Mouse (Mus musculus): Measurements from ENCODE around the gene Zc3h12a. TPM values are rescaled to one million over a fixed set of nuclear protein-coding genes. Genes with fewer than 3 reads are reported as not detected.
A peak's percentile ranks its signal among the peaks of the same experiment; 100 is the strongest.

The Zc3h12a gene
- 1 to 10 TPM; 3.5 to 4.1 TPM for total RNA-seq (2021)

DNA sequence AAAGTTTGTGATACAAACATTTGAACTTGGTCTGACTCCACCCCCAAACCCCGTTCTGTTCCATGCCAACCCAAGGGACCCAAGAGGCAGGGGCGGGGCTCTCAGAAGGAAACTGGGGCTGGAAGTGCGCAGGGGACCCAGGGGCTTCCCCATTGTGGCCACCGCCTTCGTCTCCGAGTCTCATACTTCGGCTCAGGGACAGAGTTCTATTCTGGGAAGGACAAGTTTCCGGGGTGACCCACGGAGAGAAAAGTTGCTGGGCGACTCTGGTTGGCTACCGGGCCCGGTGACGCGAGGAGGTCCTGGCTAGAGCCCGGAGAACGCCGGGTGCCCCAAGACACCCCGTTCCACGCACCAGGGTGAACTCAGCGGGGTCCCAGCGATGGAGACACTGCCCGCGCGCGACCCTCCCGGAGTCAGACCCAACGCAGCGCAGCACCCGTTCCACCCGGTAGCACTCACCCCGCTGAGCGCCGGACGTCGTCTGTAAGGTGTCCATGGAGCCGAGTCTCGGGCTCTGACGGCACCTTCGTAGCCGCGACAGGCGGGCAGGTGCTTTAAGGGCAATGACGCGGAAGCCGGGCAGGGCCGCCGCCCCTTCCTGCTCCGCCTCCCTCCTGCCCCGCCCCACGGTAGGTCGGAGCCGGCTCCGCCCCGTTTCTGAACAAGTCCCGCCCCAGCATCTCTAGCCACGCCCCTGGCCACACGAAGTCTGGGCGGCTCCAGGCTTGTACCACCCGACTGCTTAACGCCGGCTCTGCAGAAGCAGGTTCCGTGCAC lies at the start of gene Zc3h12a:
Gene Zc3h12a (minus strand): TSS at position 536 of the 780 bp plus-strand sequence.
- intact Hi-C loops (cut with DNase I) = no loop called here
- peak; percentile 76 for DNase-seq (ENCODE audit: low spot score)

DNA sequence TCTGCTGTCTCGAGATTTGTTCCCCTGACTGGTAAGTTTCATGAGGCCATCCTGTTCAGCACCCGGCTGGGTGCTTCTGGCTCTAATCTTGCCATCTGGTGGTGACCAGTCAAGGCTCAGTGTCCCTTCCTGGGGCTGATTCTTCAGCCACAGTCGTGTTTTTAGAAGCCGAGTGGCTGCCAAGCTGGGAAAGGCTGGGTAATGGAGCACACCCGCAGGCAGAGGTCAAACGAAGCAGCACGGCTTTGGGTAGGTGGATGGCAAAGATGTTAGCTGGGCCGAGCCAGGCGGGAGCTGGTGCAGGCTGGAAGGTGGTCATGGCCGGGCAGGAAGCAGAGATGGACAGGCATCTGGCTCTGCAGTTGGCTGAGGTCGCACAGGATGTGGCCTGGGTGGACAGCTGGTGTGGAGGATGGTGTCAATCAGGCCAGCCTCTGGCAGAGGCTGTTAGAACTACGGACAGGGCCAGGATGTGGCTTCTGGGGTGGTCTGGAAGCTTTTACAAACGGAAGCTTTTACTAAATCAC lies 49.1 kb upstream of the Zc3h12a start:
- intact Hi-C loops (cut with DNase I) = no loop called here
- DNase-seq (ENCODE audit: low spot score) = no peak

DNA sequence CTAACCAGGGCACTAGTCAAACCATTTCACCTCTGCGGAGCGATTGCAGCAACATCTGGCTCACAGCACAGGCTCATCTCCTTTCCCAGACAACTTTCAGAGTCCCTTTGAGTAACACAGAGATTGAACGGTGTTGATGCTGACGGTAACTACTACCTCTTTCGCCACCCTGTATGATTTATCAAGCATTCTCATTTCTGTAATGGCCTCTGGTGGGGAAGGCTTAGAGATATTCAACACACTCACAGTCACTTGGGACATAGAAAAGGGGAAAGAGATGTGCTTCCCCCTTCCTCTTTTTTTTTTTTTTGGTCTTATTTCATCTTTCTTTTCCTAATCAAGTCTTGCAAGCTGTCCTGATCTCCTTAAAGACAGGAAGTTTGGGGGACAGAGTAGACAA lies 48.5 kb upstream of the Zc3h12a start:
- DNase-seq (ENCODE audit: low spot score) = no peak
- intact Hi-C loops (cut with DNase I) = no loop called here

DNA sequence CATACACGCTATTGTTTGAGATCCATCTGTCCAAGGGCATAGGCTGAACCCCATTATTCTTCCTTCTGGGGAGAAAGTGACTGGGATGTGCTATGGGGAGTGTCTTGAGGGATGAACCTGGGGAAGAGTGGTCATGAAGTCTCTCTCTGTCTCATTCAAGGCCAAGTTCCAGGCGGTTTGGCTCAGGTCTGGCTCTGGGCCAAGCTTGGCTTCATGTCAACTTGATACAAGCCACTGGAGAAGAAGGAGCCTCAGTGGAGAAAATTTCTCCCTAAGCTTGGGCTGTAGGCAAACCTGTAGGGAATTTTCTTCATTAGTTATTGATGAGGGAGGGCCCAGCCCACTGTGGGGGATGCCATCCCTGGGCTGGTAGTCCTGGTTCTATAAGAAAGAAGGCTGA lies 48.0 kb upstream of the Zc3h12a start:
- no peak for DNase-seq (ENCODE audit: low spot score)
- intact Hi-C loops (cut with DNase I) = no loop called here

DNA sequence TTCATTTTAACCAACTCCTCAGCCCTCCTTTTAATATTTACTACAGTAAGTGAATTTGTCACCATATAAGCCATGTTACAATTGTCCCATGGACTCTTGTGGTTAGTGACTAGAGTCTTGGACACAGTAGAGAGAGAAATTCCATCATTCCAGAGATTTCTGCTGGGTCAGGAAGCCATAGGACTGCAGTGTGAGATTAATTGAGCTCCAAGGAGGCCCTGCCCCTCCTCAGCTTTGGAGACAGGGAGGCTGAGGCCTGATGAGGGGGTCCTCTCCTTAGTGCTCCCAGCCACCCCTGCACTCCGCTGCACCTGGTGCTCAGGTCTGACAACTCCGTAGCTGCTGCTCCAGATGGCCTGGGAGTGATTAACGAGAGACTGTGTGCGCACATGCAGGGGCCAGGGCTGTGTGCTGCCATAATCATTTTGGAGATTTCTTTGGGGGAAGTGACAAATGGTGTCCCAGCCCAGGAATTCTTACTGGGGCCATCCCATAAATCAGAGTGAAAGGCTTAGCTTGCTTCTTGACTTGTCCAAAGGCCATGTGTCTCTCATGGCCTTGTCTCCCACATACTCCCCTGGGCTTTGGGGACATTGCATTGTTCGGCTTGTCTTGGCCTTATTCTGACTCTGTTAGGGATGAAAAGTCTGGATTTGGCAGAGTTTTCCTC lies 47.0 kb upstream of the Zc3h12a start:
- no peak for DNase-seq (ENCODE audit: low spot score)
- intact Hi-C loops (cut with DNase I) = no loop called here

DNA sequence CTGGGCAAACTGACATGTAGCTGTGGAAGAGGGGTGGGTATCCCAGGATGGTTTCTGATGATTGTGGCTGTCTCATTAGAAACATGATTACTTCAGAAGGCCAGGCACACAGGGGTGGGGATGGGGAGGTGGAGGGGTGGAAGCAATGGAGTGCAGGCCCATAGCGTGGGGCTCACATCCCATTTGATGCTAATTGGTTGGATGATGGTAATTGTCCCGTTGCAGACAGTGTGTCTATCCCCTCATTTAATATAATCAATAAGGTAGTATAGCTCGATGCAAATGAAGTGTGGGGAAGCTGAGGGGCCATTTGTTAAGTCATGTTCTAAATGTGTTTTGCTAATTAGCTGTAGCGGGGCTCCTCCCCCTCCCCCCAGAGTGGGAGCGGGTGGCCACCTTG lies 45.5 kb upstream of the Zc3h12a start:
- DNase-seq (ENCODE audit: low spot score) = no peak
- intact Hi-C loops (cut with DNase I) = no loop called here

DNA sequence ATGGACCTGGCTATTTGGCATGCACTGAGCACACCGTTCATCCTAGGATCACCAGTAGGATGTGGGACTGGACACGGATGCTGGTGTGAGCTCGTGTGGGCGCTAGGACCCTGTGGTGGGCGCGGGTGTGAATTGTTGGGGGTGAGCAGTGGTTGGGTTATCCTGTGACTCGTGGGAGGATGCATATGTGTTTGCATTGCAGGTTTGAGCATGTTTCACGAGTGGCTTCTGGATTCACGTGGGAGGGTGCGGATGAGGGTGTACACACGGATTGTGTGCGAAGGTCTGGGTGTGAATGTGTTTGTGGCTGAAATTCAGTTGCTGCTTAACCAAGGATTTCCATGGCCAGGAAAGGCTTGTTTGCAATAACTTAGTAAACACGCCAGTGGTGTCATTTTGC lies 45.1 kb upstream of the Zc3h12a start:
- DNase-seq (ENCODE audit: low spot score) = no peak
- intact Hi-C loops (cut with DNase I) = no loop called here

DNA sequence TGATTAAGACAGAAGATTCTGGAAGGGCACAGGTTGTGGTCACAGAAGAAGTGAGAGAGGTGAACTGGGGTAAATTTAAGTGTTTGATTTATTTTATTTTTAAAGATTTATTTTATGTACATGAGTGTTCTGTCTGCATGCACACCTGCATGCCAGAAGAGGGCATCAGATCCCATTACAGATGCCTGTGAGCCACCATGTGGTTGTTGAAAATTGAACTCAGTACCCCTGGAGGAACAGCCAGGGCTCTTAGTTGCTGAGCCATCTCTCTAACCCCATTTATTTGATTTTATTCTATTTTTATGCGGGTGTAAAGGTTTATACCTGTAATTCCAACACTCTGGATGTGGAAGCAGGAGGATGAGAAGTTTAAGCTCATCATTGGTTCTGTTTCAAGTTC lies 40.1 kb upstream of the Zc3h12a start:
- DNase-seq (ENCODE audit: low spot score) = no peak
- intact Hi-C loops (cut with DNase I) = loop anchor here (10.0 kb wide), 1 partner anchor 677 kb away; no protein-coding TSS in a partner anchor

DNA sequence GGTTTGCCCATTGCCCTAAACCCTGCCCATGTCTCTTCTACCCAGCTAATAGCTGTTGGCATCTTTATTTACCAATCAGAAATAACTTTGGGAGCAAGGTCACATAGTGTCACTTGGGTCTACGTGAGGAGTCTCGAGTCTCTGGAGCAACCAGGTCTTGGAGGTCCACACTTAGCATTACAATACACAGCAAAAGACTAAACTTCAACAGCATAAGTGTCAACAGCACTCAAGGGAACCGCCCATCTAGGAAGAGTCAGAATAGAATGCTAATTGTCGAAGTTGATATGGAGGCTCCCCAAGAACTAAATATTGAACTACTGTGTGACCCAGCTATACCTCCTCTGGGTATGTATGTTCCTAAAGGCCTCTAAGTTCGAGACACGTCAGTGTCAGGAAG lies 37.2 kb upstream of the Zc3h12a start:
- DNase-seq (ENCODE audit: low spot score) = no peak
- intact Hi-C loops (cut with DNase I) = loop anchor here (10.0 kb wide), 1 partner anchor 680 kb away; no protein-coding TSS in a partner anchor

DNA sequence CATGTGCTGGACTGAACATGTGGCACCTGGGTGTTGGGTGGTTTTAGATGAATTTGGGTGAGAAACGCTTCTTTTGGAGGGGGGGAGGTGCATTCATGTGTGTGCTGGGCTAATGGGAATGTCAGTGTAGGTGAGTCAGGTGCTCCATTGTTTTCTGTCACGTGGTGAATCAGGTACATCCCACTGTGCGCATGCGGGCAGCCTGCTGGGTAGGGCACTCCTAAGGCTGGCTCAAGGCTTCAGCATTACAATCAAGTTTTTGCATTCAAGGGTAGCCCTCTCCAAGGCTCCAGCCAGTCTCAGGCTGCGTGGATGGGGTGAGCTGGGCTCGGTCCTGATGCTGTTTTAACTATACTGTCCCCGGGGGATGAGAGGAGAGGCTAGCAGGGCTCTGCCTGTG lies 35.1 kb upstream of the Zc3h12a start:
- no peak for DNase-seq (ENCODE audit: low spot score)
- intact Hi-C loops (cut with DNase I) = loop anchor here (10.0 kb wide), 1 partner anchor 682 kb away; no protein-coding TSS in a partner anchor

DNA sequence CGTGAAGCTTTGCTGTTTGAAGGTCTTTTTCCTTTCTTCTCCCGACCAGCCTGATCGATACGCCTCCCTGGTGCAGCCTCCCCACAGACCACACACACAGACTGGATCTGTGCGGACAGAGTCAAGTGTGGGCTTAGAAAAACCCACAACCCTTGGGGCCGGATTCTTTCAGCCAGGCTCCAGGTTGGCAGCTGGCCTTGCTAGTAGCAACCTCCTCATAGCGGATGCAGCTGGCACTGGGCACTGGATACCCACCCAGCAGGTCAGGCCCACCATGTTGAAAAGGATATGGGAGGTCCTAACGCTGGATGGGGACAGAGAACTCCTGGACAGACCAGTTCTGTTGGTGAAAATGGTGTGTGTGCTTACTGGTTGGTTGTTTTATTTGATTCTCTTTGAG lies 33.8 kb upstream of the Zc3h12a start:
- intact Hi-C loops (cut with DNase I) = loop anchor here (10.0 kb wide), 1 partner anchor 683 kb away; no protein-coding TSS in a partner anchor
- no peak for DNase-seq (ENCODE audit: low spot score)

DNA sequence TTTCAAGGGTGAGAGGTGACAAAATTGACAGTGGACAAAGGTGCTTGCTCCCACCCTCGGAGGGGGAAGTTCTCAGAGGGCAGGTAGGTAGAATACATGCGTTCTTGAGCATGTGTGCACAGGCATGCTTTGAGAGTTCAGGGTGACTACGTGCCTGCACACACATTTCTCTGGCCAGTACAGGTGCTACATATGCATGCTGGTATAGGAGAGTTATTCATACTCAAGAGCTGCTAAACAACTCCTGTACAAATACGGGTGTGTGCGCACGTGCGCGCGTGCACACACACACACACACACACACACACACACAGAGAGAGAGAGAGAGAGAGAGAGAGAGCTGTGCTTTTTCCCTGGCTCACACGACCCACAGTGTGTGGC lies 33.3 kb upstream of the Zc3h12a start:
- no peak for DNase-seq (ENCODE audit: low spot score)
- intact Hi-C loops (cut with DNase I) = loop anchor here (1.0 to 10.0 kb wide), 2 partner anchors 684 to 801 kb away; no protein-coding TSS in a partner anchor

DNA sequence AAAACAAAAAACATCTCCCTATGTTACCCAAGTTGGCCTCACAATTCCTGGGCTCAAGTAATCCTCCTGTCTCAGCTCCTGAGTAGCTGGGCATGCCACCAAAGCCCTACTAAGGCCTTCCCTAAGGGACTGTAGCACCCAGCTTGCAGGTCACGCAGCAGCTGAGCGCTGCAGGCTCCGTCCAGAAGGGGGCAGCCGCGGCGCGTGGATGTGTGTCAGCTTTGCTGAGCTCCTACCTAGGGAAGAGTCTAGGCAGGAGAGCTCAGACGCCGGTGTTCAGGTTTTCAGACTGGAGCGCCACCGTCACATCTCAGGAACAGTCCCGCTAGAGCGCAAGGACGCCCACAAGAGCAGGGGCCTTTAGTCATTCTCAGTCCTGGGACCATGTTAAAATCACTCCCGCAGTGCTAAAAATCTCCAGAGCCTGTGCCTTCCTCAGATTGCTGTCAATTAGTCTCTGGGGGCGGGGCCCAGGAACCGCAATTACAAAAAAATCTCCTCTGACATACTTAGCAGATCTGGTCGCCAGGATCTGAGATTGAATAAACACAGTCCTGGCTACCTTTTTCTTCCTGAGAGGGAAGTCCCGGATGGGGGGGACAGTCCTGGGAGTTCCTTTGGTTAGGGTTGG lies 32.8 kb upstream of the Zc3h12a start:
- intact Hi-C loops (cut with DNase I) = loop anchor here (1.0 to 10.0 kb wide), 2 partner anchors 684 to 802 kb away; no protein-coding TSS in a partner anchor
- peak; percentile 50 for DNase-seq (ENCODE audit: low spot score)

DNA sequence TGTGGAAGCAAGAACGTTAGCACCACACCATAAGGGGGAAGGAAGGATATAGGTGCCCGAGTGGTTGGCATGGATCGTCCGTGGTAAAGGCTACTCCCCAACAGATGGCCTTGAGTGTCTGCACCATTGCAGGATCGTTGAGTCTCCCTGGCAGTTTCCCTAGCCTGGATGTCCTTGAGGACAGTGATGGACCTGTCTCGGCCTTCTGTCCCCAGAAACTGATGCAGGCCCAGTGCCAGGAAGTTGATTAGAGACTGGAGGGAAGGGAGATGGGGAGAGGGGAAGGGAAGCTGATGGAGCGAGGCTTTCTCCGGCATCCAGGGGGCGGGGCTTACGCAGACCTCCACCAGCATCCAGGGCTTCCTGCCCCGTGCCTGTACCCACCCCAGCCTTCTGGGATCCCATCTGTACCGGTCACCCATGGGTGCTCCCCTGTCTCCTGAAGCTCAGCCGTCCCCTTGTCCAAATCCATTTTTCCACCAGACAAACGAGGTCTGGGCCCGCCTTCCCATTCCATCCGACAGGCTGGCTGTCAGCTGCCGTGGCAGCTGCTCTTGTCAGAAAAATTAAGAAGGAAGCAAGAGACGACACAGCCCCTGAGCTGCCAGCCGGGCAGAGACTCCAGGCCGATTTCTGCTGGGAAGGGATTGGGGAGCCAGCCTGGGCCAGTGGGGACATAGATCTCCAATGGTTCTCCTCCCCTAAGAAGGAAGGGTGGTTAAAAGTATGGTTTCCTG lies 31.1 kb upstream of the Zc3h12a start:
- intact Hi-C loops (cut with DNase I) = loop anchor here (5.0 kb wide), 1 partner anchor 46 kb away; no protein-coding TSS in a partner anchor
- DNase-seq (ENCODE audit: low spot score) = no peak

DNA sequence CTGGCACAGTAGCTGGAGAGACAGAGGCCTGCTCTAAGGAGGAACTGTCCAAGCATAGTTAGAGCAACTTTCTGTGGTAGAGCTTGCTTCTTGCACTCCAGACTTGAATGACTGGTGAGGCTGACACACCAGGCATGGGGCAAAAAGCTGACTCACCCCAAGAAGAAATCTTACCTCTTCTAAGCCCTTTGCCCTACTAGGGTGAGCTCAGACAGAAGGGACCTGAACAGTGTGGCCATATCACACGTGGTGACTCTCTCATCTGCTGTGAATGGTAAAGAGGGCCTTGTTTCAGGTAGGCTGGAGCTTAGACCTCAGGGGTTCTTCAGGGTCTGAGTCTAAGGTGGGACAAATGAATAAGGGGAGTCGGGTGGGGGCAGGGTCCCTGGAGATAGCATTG lies 30.4 kb upstream of the Zc3h12a start:
- no peak for DNase-seq (ENCODE audit: low spot score)
- intact Hi-C loops (cut with DNase I) = loop anchor here (5.0 kb wide), 1 partner anchor 46 kb away; no protein-coding TSS in a partner anchor

DNA sequence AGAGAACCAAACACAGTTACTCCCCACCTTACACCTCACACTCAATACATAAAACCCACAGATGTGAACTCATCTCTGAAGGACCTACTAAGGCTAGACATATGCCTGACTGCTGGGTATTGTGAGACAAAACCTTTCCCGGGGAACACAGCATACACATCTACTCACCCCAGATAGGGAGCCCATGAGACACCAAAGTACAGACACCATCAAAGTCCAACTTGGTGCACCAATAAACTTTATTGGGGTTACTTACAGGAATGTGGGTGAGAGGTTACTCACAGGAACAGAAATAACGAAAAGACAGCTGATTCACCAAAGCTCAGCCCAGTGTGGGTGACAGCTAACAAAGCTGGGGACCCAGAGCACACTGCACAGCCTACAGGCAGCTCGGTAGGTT lies 29.7 kb upstream of the Zc3h12a start:
- no peak for DNase-seq (ENCODE audit: low spot score)

DNA sequence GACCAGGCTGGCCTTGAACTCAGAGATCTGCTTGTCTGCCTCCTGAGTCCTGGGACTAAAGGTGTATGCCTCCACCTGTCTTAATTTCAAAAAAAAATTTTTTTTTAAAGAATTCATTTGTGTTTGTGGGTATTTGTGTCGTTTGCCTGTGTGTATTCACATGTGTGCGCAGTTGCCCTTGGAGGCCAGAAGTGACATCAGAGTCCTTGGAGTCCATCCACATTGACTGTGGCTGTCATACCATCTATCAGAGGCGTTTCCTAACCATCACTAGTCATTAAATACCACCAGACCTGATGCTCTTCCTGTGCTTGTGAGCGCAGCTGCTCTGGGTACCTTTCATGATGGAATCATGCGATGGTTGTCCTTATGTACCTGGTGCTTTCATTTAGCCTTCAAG lies 28.0 kb upstream of the Zc3h12a start:
- intact Hi-C loops (cut with DNase I) = loop anchor here (5.0 kb wide), 1 partner anchor 43 kb away; no protein-coding TSS in a partner anchor
- no peak for DNase-seq (ENCODE audit: low spot score)

More for the DNA sequence above, 29.7 kb upstream of the Zc3h12a start:
- intact Hi-C loops (cut with DNase I) = loop anchor here (5.0 kb wide), 1 partner anchor 45 kb away; no protein-coding TSS in a partner anchor

DNA sequence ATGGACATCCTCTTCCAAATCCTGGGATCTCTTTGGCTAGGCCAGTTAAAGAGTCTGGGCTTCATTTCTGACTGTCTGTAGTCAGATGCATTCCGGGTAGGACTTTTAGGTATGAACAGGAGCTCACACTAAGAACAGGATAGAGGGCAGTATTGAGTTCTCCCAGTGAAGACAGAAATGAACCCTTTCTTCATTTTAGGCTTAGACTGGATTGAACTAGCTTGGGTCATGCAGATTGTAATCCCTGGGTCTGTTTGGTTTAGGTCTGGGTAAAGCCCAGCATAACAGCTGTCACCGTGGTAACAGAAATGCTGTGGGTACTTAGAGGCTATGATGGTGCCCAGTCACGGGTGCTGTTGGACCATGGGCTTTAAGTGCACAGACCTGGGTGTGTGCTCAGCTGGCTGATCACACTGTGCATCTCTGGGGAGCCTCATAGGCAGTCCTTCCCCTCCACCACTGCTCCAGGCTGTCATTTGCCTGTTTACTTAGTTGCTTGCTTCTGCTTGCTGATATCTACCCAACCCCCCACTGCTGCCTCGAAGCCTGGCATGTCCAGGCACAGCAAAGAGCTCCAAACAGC lies 26.1 kb upstream of the Zc3h12a start:
- intact Hi-C loops (cut with DNase I) = no loop called here
- DNase-seq (ENCODE audit: low spot score) = no peak

DNA sequence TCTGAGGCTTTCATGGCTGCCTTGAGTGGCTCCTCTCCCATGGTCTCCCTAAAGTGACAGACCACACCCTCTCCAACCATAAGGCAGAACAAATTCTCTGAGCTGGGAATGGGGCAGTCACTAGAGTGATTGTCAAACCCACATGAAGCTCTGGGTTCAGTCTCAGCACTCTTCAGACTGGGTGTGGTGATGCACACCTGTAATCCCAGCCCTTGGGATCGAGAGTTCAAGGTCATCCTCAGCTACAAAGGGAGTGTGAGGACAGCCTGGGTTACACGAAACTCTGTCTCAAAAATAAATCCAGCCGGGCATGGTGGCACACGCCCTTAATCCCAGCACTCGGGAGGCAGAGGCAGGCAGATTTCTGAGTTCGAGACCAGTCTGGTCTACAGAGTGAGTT lies 24.8 kb upstream of the Zc3h12a start:
- intact Hi-C loops (cut with DNase I) = no loop called here
- DNase-seq (ENCODE audit: low spot score) = no peak
